Mouse (Mus musculus) lung, embryonic 16.5 days (tissue): ENCODE measurements around the gene Npm3. TPM values are rescaled to one million over a fixed set of nuclear protein-coding genes. Genes with fewer than 3 reads are reported as not detected.
A peak's percentile ranks its signal among the peaks of the same experiment; 100 is the strongest.

Experiments used
- ATAC-seq: fragments of 200-750 bp; cut with Nextera tagmentation; 2 replicates; pipeline ENCODE4 v1.8.0; 2017; ENCODE audit warnings: low read depth, mild to moderate bottlenecking, moderate library complexity
- H3K27ac ChIP-seq: fragments of 300-500 bp; sonication (generic); 2 replicates; pipeline ENCODE4 v1.5.1; 2014; ENCODE audit warnings: mild to moderate bottlenecking, control low read depth, low read length
- H3K27me3 ChIP-seq: fragments of 300-500 bp; sonication (generic); 2 replicates; pipeline ENCODE4 v1.6.1; 2014; ENCODE audit warnings: low read depth, low read length, mixed read lengths; ENCODE audit not compliant: control insufficient read depth, insufficient read depth
- H3K36me3 ChIP-seq: fragments of 300-500 bp; sonication (generic); 2 replicates; pipeline ENCODE4 v1.6.1; 2014; ENCODE audit warnings: low read length; ENCODE audit not compliant: control insufficient read depth, insufficient read depth
- H3K4me1 ChIP-seq: fragments of 300-500 bp; sonication (generic); replicated peaks from 2 replicates; pipeline ENCODE4 v1.6.1; 2014; ENCODE audit warnings: low read length, mixed read lengths; ENCODE audit not compliant: control insufficient read depth, insufficient read depth
- H3K4me2 ChIP-seq: fragments of 300-500 bp; sonication (generic); 2 replicates; pipeline ENCODE4 v1.6.1; 2014; ENCODE audit warnings: low read depth, low read length, control low read depth
- H3K4me3 ChIP-seq: fragments of 300-500 bp; sonication (generic); 2 replicates; pipeline ENCODE4 v1.5.1; 2014; ENCODE audit warnings: mild to moderate bottlenecking, low read length, control low read depth
- H3K9ac ChIP-seq: fragments of 300-500 bp; sonication (generic); 2 replicates; pipeline ENCODE4 v1.6.1; 2014; ENCODE audit warnings: low read length, control low read depth
- H3K9me3 ChIP-seq: fragments of 300-500 bp; sonication (generic); 2 replicates; pipeline ENCODE4 v1.6.1; 2016; ENCODE audit warnings: low read length; ENCODE audit not compliant: control insufficient read depth
- WGBS: fragments of 180-500 bp; shearing (Covaris S2); extraction: QIAGEN DNeasy Blood & Tissue Kit; methylation state at CpG from one replicate; pipeline ENCODE4 v1.1.7; 2014; 5-methylcytosine and 5-hydroxymethylcytosine counted together
- polyA plus RNA-seq: library from polyadenylated mRNA; unstranded; fragments of >200 nt; fragmentation: Nextera tagmentation; extraction: Ambion mirVana; gene quantifications from 2 replicates; pipeline ENCODE4 v1.2.1, GENCODE M21; 2015

Npm3 gene
- polyA plus RNA-seq, 1 experiment from 2014 or later, result 15.8 TPM

GRCm38 (mm10) chr19:45771501-45771900 is 22.1 kb upstream of the Npm3 start:
- Histone ChIP-seq H3K4me2 (no peak overlapping the region), H3K27ac (no peak overlapping the region), H3K36me3 (peaks cover 68% of the 10 kb centered on the region), H3K9ac (no peak overlapping the region), H3K4me3 (no peak overlapping the region), H3K27me3 (no peaks in the 10 kb centered on the region), H3K4me1 (no peaks in the 10 kb centered on the region), H3K9me3 (no peaks in the 10 kb centered on the region)
- ATAC-seq, result no peak
- 88% methylated on average over 5 of the region's 5 CpGs for whole genome bisulfite sequencing

- H3K4me2 ChIP-seq, result no peak overlapping the region
- ATAC-seq, result no peak
- peaks cover 64% of the 10 kb centered on the region for H3K36me3 ChIP-seq
- no peaks in the 10 kb centered on the region for H3K27me3 ChIP-seq
- no peak overlapping the region for H3K27ac ChIP-seq
- no peak overlapping the region for H3K9ac ChIP-seq
- no peak overlapping the region for H3K4me3 ChIP-seq
- 58% methylated on average over 3 of the region's 3 CpGs for WGBS
- no peaks in the 10 kb centered on the region for H3K9me3 ChIP-seq
- H3K4me1 ChIP-seq, result 0 out of 2 replicates have a peak, but pooled peaks cover 3% of the 10 kb centered on the region
Observed at GRCm38 (mm10) chr19:45760810-45761209, 11.4 kb upstream of the Npm3 start.

- no peak overlapping the region for H3K9ac ChIP-seq
- no peak overlapping the region for H3K4me3 ChIP-seq
- no peak overlapping the region for H3K27ac ChIP-seq
- H3K9me3 ChIP-seq, result no peaks in the 10 kb centered on the region
- H3K27me3 ChIP-seq, result no peaks in the 10 kb centered on the region
- WGBS, result 92% methylated on average over 5 of the region's 5 CpGs
- peaks cover 73% of the 10 kb centered on the region for H3K36me3 ChIP-seq
- ATAC-seq, result no peak
- H3K4me1 ChIP-seq, result 0 out of 2 replicates have a peak, but pooled peaks cover 3% of the 10 kb centered on the region
- H3K4me2 ChIP-seq, result no peak overlapping the region
Observed at GRCm38 (mm10) chr19:45758671-45759070, 9.3 kb upstream of the Npm3 start.

GRCm38 (mm10) chr19:45753551-45753950 is 4.2 kb upstream of the Npm3 start:
- ATAC-seq, result no peak
- H3K4me3 ChIP-seq, result no peak overlapping the region
- no peaks in the 10 kb centered on the region for H3K27me3 ChIP-seq
- 90% methylated on average over 3 of the region's 3 CpGs for WGBS
- H3K9ac ChIP-seq, result no peak overlapping the region
- H3K9me3 ChIP-seq, result no peaks in the 10 kb centered on the region
- H3K36me3 ChIP-seq, result peaks cover 54% of the 10 kb centered on the region
- peaks cover 7% of the 10 kb centered on the region for H3K4me1 ChIP-seq
- H3K4me2 ChIP-seq, result no peak overlapping the region
- no peak overlapping the region for H3K27ac ChIP-seq

- H3K4me3 ChIP-seq, result no peak overlapping the region
- no peaks in the 10 kb centered on the region for H3K27me3 ChIP-seq
- H3K9ac ChIP-seq, result no peak overlapping the region
- ATAC-seq, result no peak
- WGBS, result 89% methylated on average over 7 of the region's 7 CpGs
- H3K27ac ChIP-seq, result no peak overlapping the region
- H3K4me1 ChIP-seq, result peaks cover 11% of the 10 kb centered on the region
- peaks cover 40% of the 10 kb centered on the region for H3K36me3 ChIP-seq
- H3K4me2 ChIP-seq, result no peak overlapping the region
- H3K9me3 ChIP-seq, result no peaks in the 10 kb centered on the region
Observed at GRCm38 (mm10) chr19:45751881-45752280, 2.5 kb upstream of the Npm3 start.

GRCm38 (mm10) chr19:45748691-45749242 is 624 bp downstream of the Npm3 start:
- peaks cover 16% of the 10 kb centered on the region for H3K36me3 ChIP-seq
- under 1% methylated on average over 33 of the region's 33 CpGs for WGBS

GRCm38 (mm10) chr19:45748206-45748605 is 1.2 kb downstream of the Npm3 start:
- Histone ChIP-seq H3K4me1 (peaks cover 20% of the 10 kb centered on the region), H3K36me3 (peaks cover 13% of the 10 kb centered on the region), H3K9me3 (no peaks in the 10 kb centered on the region), H3K27me3 (peaks cover 32% of the 10 kb centered on the region), H3K9ac (peak overlapping the region; percentile 74), H3K4me2 (peak overlapping the region; percentile 91), H3K4me3 (peak overlapping the region; percentile 61), H3K27ac (no peak overlapping the region)
- WGBS, result 33% methylated on average over 9 of the region's 9 CpGs
- ATAC-seq, result no peak

More at GRCm38 (mm10) chr19:45748691-45749242, 624 bp downstream of the Npm3 start:
- Histone ChIP-seq H3K4me1 (peaks cover 20% of the 10 kb centered on the region), H3K9ac (peak overlapping the region; percentile 74), H3K9me3 (no peaks in the 10 kb centered on the region), H3K4me3 (peak overlapping the region; percentile 61), H3K27me3 (peaks cover 27% of the 10 kb centered on the region), H3K4me2 (peak overlapping the region; percentile 91), H3K27ac (no peak overlapping the region)
- peak; percentile 2; the same call in 1 of the 2 replicates for ATAC-seq

- Histone ChIP-seq H3K4me1 (peaks cover 27% of the 10 kb centered on the region), H3K9me3 (no peaks in the 10 kb centered on the region), H3K4me3 (no peak overlapping the region), H3K36me3 (peaks cover 5% of the 10 kb centered on the region), H3K27me3 (peaks cover 42% of the 10 kb centered on the region), H3K9ac (peak overlapping the region; percentile 48), H3K4me2 (no peak overlapping the region), H3K27ac (no peak overlapping the region)
- WGBS, result 10% methylated on average over 11 of the region's 11 CpGs
- peak; percentile 30; the same call in 1 of the 2 replicates for ATAC-seq
Observed at GRCm38 (mm10) chr19:45747028-45747867, 2.1 kb downstream of the Npm3 start.
